Mouse (Mus musculus) stomach, embryonic 14.5 days (tissue): ENCODE results near the gene Atp1b1. TPM values are rescaled to one million over a fixed set of nuclear protein-coding genes. Genes with fewer than 3 reads are reported as not detected.

Experiments
- ATAC-seq: fragments of 200-750 bp; cut with Nextera tagmentation; 2 replicates; pipeline ENCODE4 v1.8.0; 2017; ENCODE audit warnings: low read depth, moderate TSS enrichment; ENCODE audit not compliant: insufficient number of reproducible peaks, insufficient read depth, low FRiP score
- H3K27ac ChIP-seq: fragments of 300-500 bp; sonication (generic); 2 replicates; pipeline ENCODE4 v1.5.1; 2014; ENCODE audit warnings: mild to moderate bottlenecking, low read length, moderate library complexity, mixed read lengths
- H3K27me3 ChIP-seq: fragments of 300-500 bp; sonication (generic); 2 replicates; pipeline ENCODE4 v1.6.1; 2014; ENCODE audit warnings: low read length, control low read depth, mixed read lengths; ENCODE audit not compliant: control insufficient read depth, insufficient read depth
- H3K36me3 ChIP-seq: fragments of 300-500 bp; sonication (generic); 2 replicates; pipeline ENCODE4 v1.6.1; 2014; ENCODE audit warnings: mild to moderate bottlenecking, control low read depth, low read length, moderate library complexity, mixed read lengths; ENCODE audit not compliant: control insufficient read depth, insufficient read depth
- H3K4me1 ChIP-seq: fragments of 300-500 bp; sonication (generic); 2 replicates; pipeline ENCODE4 v1.6.1; 2014; ENCODE audit warnings: low read length, control low read depth, mixed read lengths; ENCODE audit not compliant: control insufficient read depth, insufficient read depth
- H3K4me2 ChIP-seq: fragments of 300-500 bp; sonication (generic); replicated peaks from 2 replicates; pipeline ENCODE4 v1.6.1; 2014; ENCODE audit warnings: low read depth, low read length, control low read depth
- H3K4me3 ChIP-seq: fragments of 300-500 bp; sonication (generic); 2 replicates; pipeline ENCODE4 v1.5.1; 2014; ENCODE audit warnings: low read depth, low read length, control low read depth
- H3K9ac ChIP-seq: fragments of 300-500 bp; sonication (generic); replicated peaks from 2 replicates; pipeline ENCODE4 v1.6.1; 2014; ENCODE audit warnings: low read depth, mild to moderate bottlenecking, control low read depth, low read length, moderate library complexity, mixed read lengths
- H3K9me3 ChIP-seq: fragments of 300-500 bp; sonication (generic); 2 replicates; pipeline ENCODE4 v1.6.1; 2016; ENCODE audit warnings: low read depth, low read length, control low read depth; ENCODE audit not compliant: control insufficient read depth
- WGBS: fragments of 180-500 bp; shearing (Covaris S2); extraction: QIAGEN DNeasy Blood & Tissue Kit; methylation state at CpG from one replicate; pipeline ENCODE4 v1.1.7; 2014; 5-methylcytosine and 5-hydroxymethylcytosine counted together
- polyA plus RNA-seq: library from polyadenylated mRNA; unstranded; fragments of >200 nt; fragmentation: Nextera tagmentation; extraction: Ambion mirVana; gene quantifications from 2 replicates; pipeline ENCODE4 v1.2.1, GENCODE M21; 2014

Atp1b1 gene
- polyA plus RNA-seq, 1 experiment from 2014 or later, result 76.9 TPM

DNA sequence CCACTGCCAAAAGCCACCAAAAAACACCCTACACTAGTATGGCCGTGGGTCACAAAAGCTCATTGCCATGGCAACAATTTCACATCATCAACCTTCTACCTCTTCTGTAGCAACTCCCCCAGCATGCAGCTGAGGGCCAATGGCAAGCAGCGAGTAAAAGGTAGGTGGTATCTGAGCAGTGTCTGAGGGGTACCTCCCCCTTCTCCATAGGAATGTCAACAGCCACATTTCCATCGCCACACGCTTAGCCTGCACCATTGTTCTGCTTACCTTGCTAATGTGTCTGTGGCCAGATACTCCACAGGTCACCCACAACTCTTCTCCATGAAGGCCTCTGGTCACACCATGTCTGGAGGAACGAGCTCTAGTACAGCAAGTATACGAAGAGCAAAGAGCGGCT, 15.2 kb upstream of the Atp1b1 start:
- Histone ChIP-seq H3K4me1 (no peaks in the 10 kb centered on the region), H3K4me2 (no peak overlapping the region), H3K36me3 (no peaks in the 10 kb centered on the region), H3K9ac (no peak overlapping the region), H3K27me3 (no peaks in the 10 kb centered on the region), H3K4me3 (no peak overlapping the region), H3K27ac (no peak overlapping the region), H3K9me3 (no peaks in the 10 kb centered on the region)
- ATAC-seq, result 0 out of 2 replicates have a peak, but pooled peaks have one; percentile 18
- 92% methylated on average over 7 of the region's 7 CpGs for WGBS

GRCm38 (mm10) chr1:164471632-164472031, 13.5 kb upstream of the Atp1b1 start:
- H3K4me2 ChIP-seq, result no peak overlapping the region
- H3K27ac ChIP-seq, result no peak overlapping the region
- H3K27me3 ChIP-seq, result no peaks in the 10 kb centered on the region
- WGBS, result 70% methylated on average over 5 of the region's 5 CpGs
- no peak overlapping the region for H3K9ac ChIP-seq
- no peak overlapping the region for H3K4me3 ChIP-seq
- H3K4me1 ChIP-seq, result no peaks in the 10 kb centered on the region
- H3K36me3 ChIP-seq, result no peaks in the 10 kb centered on the region
- ATAC-seq, result no peak
- H3K9me3 ChIP-seq, result no peaks in the 10 kb centered on the region

GRCm38 (mm10) chr1:164470985-164471384, 12.8 kb upstream of the Atp1b1 start:
- Histone ChIP-seq H3K9ac (no peak overlapping the region), H3K27ac (no peak overlapping the region), H3K4me1 (no peaks in the 10 kb centered on the region), H3K27me3 (no peaks in the 10 kb centered on the region), H3K4me3 (no peak overlapping the region), H3K4me2 (no peak overlapping the region), H3K9me3 (no peaks in the 10 kb centered on the region), H3K36me3 (no peaks in the 10 kb centered on the region)
- no peak for ATAC-seq
- 59% methylated on average over 6 of the region's 6 CpGs for WGBS

GRCm38 (mm10) chr1:164468329-164468728, 10.2 kb upstream of the Atp1b1 start:
- Histone ChIP-seq H3K27ac (no peak overlapping the region), H3K4me3 (no peak overlapping the region), H3K27me3 (no peaks in the 10 kb centered on the region), H3K4me2 (no peak overlapping the region), H3K36me3 (no peaks in the 10 kb centered on the region), H3K9ac (no peak overlapping the region), H3K4me1 (no peaks in the 10 kb centered on the region), H3K9me3 (no peaks in the 10 kb centered on the region)
- ATAC-seq, result no peak
- 79% methylated on average over 8 of the region's 8 CpGs for WGBS

DNA sequence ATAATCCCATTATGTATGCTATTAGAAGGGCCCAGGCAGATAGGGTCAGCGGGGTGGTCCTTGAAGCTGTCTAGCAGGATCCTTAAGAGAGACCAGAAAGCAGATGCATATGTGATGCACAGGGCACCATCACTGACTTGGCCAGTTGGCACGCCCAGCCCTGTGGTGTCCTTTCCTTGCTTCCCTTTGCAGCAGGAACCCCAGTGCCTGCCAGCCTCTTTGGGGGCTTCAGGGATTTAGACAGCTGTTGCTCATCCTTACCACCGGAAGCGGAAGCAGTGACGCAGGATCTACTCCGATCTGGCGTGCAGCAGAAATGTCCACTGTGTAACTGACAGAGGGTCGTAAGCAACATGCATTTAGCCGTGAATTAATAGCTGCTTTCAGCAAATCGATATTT, 9.3 kb upstream of the Atp1b1 start:
- Histone ChIP-seq H3K9me3 (no peaks in the 10 kb centered on the region), H3K9ac (no peak overlapping the region), H3K4me2 (no peak overlapping the region), H3K27ac (no peak overlapping the region), H3K4me1 (no peaks in the 10 kb centered on the region), H3K4me3 (no peak overlapping the region), H3K27me3 (no peaks in the 10 kb centered on the region), H3K36me3 (no peaks in the 10 kb centered on the region)
- WGBS, result 88% methylated on average over 10 of the region's 10 CpGs
- no peak for ATAC-seq

DNA sequence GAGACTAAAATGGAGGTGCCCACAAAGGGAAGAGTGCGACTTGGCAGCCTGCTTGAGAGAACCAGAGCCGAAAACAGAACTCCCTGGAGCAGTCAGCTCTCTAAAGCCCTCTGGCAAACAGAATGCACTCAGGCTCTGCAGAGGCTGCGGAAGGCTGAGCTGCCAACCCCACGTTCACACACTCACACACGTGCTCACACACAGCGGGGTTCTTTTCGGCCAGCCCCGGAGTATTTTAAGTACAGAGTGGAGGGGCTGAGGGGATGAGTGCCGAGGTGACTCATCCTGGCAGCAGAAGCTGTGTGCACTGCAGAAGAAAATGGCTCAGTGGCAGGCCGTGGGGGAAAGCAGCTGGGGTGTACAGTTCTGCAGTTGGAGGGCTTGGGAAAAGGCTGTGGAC, 3.6 kb upstream of the Atp1b1 start:
- H3K4me2 ChIP-seq, result peak overlapping the region; percentile 17; the same call in 1 of the 2 replicates
- peak overlapping the region; percentile 44; the same call in 1 of the 2 replicates for H3K27ac ChIP-seq
- 31% methylated on average over 10 of the region's 10 CpGs for WGBS
- H3K36me3 ChIP-seq, result no peaks in the 10 kb centered on the region
- 0 out of 2 replicates have a peak, but pooled peaks cover 6% of the 10 kb centered on the region for H3K27me3 ChIP-seq
- no peak overlapping the region for H3K9ac ChIP-seq
- no peaks in the 10 kb centered on the region for H3K9me3 ChIP-seq
- H3K4me3 ChIP-seq, result no peak overlapping the region
- no peak for ATAC-seq
- no peaks in the 10 kb centered on the region for H3K4me1 ChIP-seq

DNA sequence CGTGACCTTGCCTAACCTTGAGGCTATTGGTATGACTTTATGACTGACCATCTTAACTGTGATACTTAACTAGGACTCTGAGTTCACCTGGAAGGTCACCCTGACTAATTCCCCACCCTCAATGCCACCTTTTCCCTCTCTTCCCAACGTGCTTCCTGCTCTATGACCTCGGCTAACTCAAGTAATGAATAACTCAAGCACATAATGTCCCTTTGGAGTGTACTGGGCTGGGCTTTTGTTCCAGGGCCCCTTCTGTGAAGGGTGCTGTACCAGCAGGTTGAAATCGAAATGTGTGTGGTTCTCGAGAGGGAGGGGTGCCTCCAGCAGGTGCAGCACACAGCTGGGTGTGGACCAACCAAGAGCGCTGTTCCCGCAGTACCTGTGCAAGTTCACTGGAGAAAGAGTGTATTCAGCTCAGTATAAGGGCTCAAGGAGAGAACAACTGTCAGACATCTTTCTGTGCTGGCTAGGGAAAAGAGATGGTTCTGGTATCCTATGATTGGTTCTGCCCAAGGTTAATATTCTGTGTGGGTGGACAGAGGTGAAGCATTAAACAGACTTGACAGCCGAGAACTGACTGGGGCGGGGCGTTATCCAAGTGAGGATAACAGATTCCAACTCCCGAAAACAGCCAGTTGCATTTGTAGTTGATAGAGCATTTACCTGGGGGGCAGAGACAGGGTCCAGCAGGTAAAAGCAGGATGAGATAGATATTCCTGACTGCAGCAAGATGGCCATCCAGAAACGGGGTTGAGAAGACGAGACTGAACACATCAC, 3.0 kb upstream of the Atp1b1 start:
- Histone ChIP-seq H3K4me2 (peak overlapping the region; percentile 17), H3K4me3 (no peak overlapping the region), H3K36me3 (no peaks in the 10 kb centered on the region), H3K9ac (no peak overlapping the region), H3K27ac (peak overlapping the region; percentile 44; the same call in 1 of the 2 replicates), H3K4me1 (peaks cover 2% of the 10 kb centered on the region; the same call in 1 of the 2 replicates), H3K27me3 (0 out of 2 replicates have a peak, but pooled peaks cover 7% of the 10 kb centered on the region), H3K9me3 (no peaks in the 10 kb centered on the region)
- no peak for ATAC-seq
- 62% methylated on average over 13 of the region's 13 CpGs for whole genome bisulfite sequencing

DNA sequence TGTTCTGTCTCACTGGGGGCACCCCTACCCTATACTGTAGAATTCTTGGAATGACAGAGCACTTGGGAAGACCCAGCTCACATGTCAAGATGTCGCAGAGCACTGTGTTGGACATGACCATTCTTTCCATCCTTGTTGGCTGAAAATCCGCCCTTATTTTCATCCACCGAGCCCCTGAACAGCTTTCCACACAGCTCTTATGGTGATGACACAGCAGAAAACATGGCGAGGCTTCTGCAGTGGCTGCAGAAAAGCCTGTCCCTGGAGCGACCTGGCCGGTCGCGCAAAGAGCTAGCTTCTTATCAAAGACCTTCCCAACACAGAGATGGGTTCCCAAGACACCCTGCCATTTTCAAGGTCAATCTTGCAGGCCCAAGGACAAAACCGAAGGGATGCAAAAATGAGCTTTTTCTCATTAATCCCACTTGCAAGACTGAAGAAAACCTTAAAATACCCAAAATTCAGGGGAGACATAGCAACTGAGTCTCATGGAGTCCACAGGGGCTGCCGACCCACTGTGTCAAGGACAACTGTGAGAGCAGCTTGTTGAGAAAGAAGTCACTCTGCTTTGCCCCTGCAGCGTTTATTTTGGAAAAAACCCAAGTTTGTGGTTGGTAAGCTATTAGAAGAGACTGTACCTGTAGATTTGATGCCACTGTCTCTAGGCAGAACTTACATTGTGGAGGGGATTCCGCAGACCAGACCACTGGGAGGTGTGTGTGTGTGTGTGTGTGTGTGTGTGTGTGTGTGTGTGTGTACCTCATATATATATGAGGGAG, 1.2 kb upstream of the Atp1b1 start:
- Histone ChIP-seq H3K4me3 (peak overlapping the region; percentile 66), H3K4me2 (peak overlapping the region; percentile 72), H3K4me1 (peaks cover 9% of the 10 kb centered on the region; the same call in 1 of the 2 replicates), H3K27ac (peak overlapping the region; percentile 71; the same call in 1 of the 2 replicates), H3K36me3 (no peaks in the 10 kb centered on the region), H3K27me3 (0 out of 2 replicates have a peak, but pooled peaks cover 9% of the 10 kb centered on the region), H3K9ac (no peak overlapping the region), H3K9me3 (no peaks in the 10 kb centered on the region)
- ATAC-seq, result no peak
- WGBS, result 56% methylated on average over 12 of the region's 12 CpGs
